Mouse (Mus musculus) C2C12 (cell line): ENCODE data around the gene Gm10718.
"Not testable (repeated sequence)": the region's sequence is repeated elsewhere in the genome, so short reads cannot be mapped to it uniquely, and the experiment has no call there.

Experiments used
- CEBPB ChIP-seq: IDR thresholded peaks from one replicate; pipeline ENCODE4 v1.6.1; 2011; ENCODE audit warnings: low read depth, mild to moderate bottlenecking, control low read depth, moderate library complexity
- CTCF ChIP-seq: IDR thresholded peaks from one replicate; pipeline ENCODE4 v1.5.1; 2011; ENCODE audit not compliant: control insufficient read depth, insufficient read depth, insufficient read length
- FOSL1 ChIP-seq: IDR thresholded peaks from one replicate; pipeline ENCODE4 v1.8.0; 2011; ENCODE audit warnings: mild to moderate bottlenecking, low read length; ENCODE audit not compliant: poor library complexity, insufficient read depth, severe bottlenecking
- MAX ChIP-seq: IDR thresholded peaks from one replicate; pipeline ENCODE4 v1.6.1; 2011; ENCODE audit warnings: mild to moderate bottlenecking, control low read depth
- MYOD1 ChIP-seq: IDR thresholded peaks from one replicate; pipeline ENCODE4 v1.6.1; 2011; ENCODE audit warnings: low read depth; ENCODE audit not compliant: control insufficient read depth, insufficient read length
- MYOG ChIP-seq: IDR thresholded peaks from one replicate; pipeline ENCODE4 v1.6.1; 2011; ENCODE audit not compliant: control insufficient read depth, insufficient read length; ENCODE audit errors: extremely low read depth
- USF1 ChIP-seq: IDR thresholded peaks from one replicate; pipeline ENCODE4 v1.6.1; 2011; ENCODE audit warnings: low read depth, mild to moderate bottlenecking, control low read depth, moderate library complexity

- TF ChIP-seq CTCF, MAX, MYOD1, MYOG, FOSL1, USF1, CEBPB: not testable (repeated sequence)
These were observed 22.3 kb upstream of the Gm10718 start for GRCm38 (mm10) chr9:3001006-3001405.
